ENCODE assay signal across 29 mouse cellular contexts in genomic region chr8:70217441-70217840, GRCm38 (mm10). TPM values are rescaled to one million over a fixed set of nuclear protein-coding genes. Genes with fewer than 3 reads are reported as not detected.
DNase-seq lines count a peak whose midpoint lies in the region; ATAC-seq and TF ChIP-seq lines count a peak whose summit lies in the region.
"Had no signal": no experiment of that assay in that cellular context is flagged by ENCODE, and none has a peak within 500 bp of the region (broad histone marks: within the 10 kb centered on the region; RNA-seq: fewer than 3 reads in every experiment).

No protein-coding gene starts in this region.

- no peaks in the 10 kb centered on the region for H3K4me1 ChIP-seq in hindbrain, postnatal 0 days (ENCODE audit: insufficient read depth, low read length)
- H3K4me1 ChIP-seq in hindbrain, embryonic 12.5 days: peaks cover 4% of the 10 kb centered on the region
- H3K4me1 ChIP-seq: lung, embryonic 15.5 days; neural tube, embryonic 12.5 days had no signal

- H3K27me3 ChIP-seq in hindbrain, postnatal 0 days (ENCODE audit: insufficient read depth, low read length): no peaks in the 10 kb centered on the region
- H3K27me3 ChIP-seq in hindbrain, embryonic 12.5 days: peaks cover 6% of the 10 kb centered on the region; the same call in 1 of the 2 replicates
- H3K27me3 ChIP-seq: heart, embryonic 15.5 days; lung, embryonic 15.5 days had no signal

- H3K4me3 ChIP-seq in hindbrain, postnatal 0 days (ENCODE audit: low read length): no peak overlapping the region
- no peak overlapping the region for H3K4me3 ChIP-seq in hindbrain, embryonic 12.5 days
- H3K4me3 ChIP-seq: embryonic facial prominence, embryonic 13.5 days; erythroblast, embryonic 14.5 days; forebrain, embryonic 12.5 days; heart, embryonic 15.5 days; liver, embryonic 15.5 days; lung, embryonic 15.5 days; megakaryocyte, embryonic 14.5 days; midbrain, embryonic 12.5 days; myocyte; neural tube, embryonic 12.5 days had no signal

- no peak overlapping the region for H3K4me2 ChIP-seq in hindbrain, postnatal 0 days (ENCODE audit: low read depth, low read length)
- no peak overlapping the region for H3K4me2 ChIP-seq in hindbrain, embryonic 12.5 days (replicated peaks)
- H3K4me2 ChIP-seq: embryonic facial prominence, embryonic 13.5 days; forebrain, embryonic 12.5 days; heart, embryonic 15.5 days; hindbrain, embryonic 14.5 days; liver, embryonic 15.5 days; lung, embryonic 15.5 days; midbrain, embryonic 12.5 days; neural tube, embryonic 12.5 days had no signal

- no peaks in the 10 kb centered on the region for H3K9me3 ChIP-seq in hindbrain, postnatal 0 days (ENCODE audit: low read length)
- H3K9me3 ChIP-seq in hindbrain, embryonic 12.5 days (replicated peaks): no peaks in the 10 kb centered on the region
- H3K9me3 ChIP-seq: embryonic facial prominence, embryonic 13.5 days; forebrain, embryonic 12.5 days; heart, embryonic 15.5 days; liver, embryonic 15.5 days; lung, embryonic 15.5 days; megakaryocyte, embryonic 14.5 days; midbrain, embryonic 12.5 days; neural tube, embryonic 12.5 days had no signal

- DNase-seq in hindbrain, postnatal 0 days (ENCODE audit: low spot score): no peak
- DNase-seq in kidney, adult 9 months: peak; percentile 95
- no peak for DNase-seq in kidney, postnatal 4 days
- peak; percentile 48 for DNase-seq in adipocyte (ENCODE audit: low spot score)
- peak; percentile 62 to 90 for DNase-seq in kidney, postnatal 36 days
- no peak for DNase-seq in urinary bladder, adult 2 months (ENCODE audit: low spot score)
- DNase-seq: adrenal gland, postnatal 25 days; cerebellum, adult 18-20 months; forebrain, postnatal 0 days; gastrocnemius, postnatal 10 days; heart, postnatal 4 days; lung, postnatal 4 days; right cerebral cortex, adult 18-20 months; spleen, adult 18-20 months; thymus, postnatal 14 days had no signal

- no peak for ATAC-seq in hindbrain, postnatal 0 days
- ATAC-seq in hindbrain, embryonic 12.5 days (ENCODE audit: low FRiP score): no peak
- ATAC-seq: forebrain, postnatal 0 days; inflammation-experienced regulatory T-cells, adult 6 months had no signal

- TF ChIP-seq CTCF in hindbrain, postnatal 0 days (IDR thresholded peaks at IDR 0.05; ENCODE audit: low read depth): no peak

- no peak overlapping the region for H3K9ac ChIP-seq in hindbrain, postnatal 0 days (replicated peaks; ENCODE audit: low read length)
- H3K9ac ChIP-seq in hindbrain, embryonic 12.5 days: no peak overlapping the region
- H3K9ac ChIP-seq: embryonic facial prominence, embryonic 13.5 days; forebrain, embryonic 12.5 days; forebrain, postnatal 0 days; heart, embryonic 15.5 days; hindbrain, embryonic 14.5 days; liver, embryonic 15.5 days; lung, embryonic 15.5 days; midbrain, embryonic 12.5 days; neural tube, embryonic 12.5 days had no signal

- H3K36me3 ChIP-seq in hindbrain, postnatal 0 days (ENCODE audit: insufficient read depth, low read length): peaks cover 13% of the 10 kb centered on the region
- peaks cover 14% of the 10 kb centered on the region for H3K36me3 ChIP-seq in hindbrain, embryonic 12.5 days
- H3K36me3 ChIP-seq: liver, embryonic 15.5 days; lung, embryonic 15.5 days had no signal

- 0 out of 2 replicates have a peak overlapping the region, but pooled peaks have one; percentile 42 for H3K27ac ChIP-seq in hindbrain, postnatal 0 days
- H3K27ac ChIP-seq in hindbrain, embryonic 12.5 days: no peak overlapping the region
- H3K27ac ChIP-seq: embryonic facial prominence, embryonic 13.5 days; forebrain, embryonic 12.5 days; heart, embryonic 15.5 days; hindbrain, embryonic 14.5 days; kidney, postnatal 0 days; liver, embryonic 15.5 days; lung, embryonic 15.5 days; midbrain, embryonic 12.5 days; neural tube, embryonic 12.5 days had no signal

RNA-seq across cellular contexts. Expression of gene Slc25a42, which starts 5.3 kb away (rescaled TPM):
- 12.0 and 17.1 TPM in 2 replicates for total RNA-seq in hindbrain, postnatal 0 days (2014; rRNA removed)
- 8.2 and 8.3 TPM in 2 replicates for polyA plus RNA-seq in hindbrain, postnatal 0 days (2015; fragmentation: Nextera tagmentation; extraction: Ambion mirVana)
- 4.3 and 5.3 TPM in 2 replicates for polyA plus RNA-seq in hindbrain, embryonic 12.5 days (2016; fragmentation: Nextera tagmentation; extraction: Ambion mirVana)
- 15.5 and 17.9 TPM in 2 replicates for polyA plus RNA-seq in urinary bladder, adult 2 months (2012; rRNA removed)

RNA-seq across cellular contexts. Expression of gene Sugp2, which starts 16.6 kb away (rescaled TPM):
- total RNA-seq in hindbrain, postnatal 0 days (2014; rRNA removed): 123 and 128 TPM in 2 replicates
- 56.7 and 61.4 TPM in 2 replicates for polyA plus RNA-seq in hindbrain, postnatal 0 days (2015; fragmentation: Nextera tagmentation; extraction: Ambion mirVana)
- 72.0 and 75.8 TPM in 2 replicates for polyA plus RNA-seq in hindbrain, embryonic 12.5 days (2016; fragmentation: Nextera tagmentation; extraction: Ambion mirVana)
- 45.4 and 56.1 TPM in 2 replicates for polyA plus RNA-seq in urinary bladder, adult 2 months (2012; rRNA removed)

RNA-seq across cellular contexts. Expression of gene Armc6, which starts 16.8 kb away (rescaled TPM):
- total RNA-seq in hindbrain, postnatal 0 days (2014; rRNA removed): 108 TPM in 2 replicates
- 96.4 and 102 TPM in 2 replicates for polyA plus RNA-seq in hindbrain, postnatal 0 days (2015; fragmentation: Nextera tagmentation; extraction: Ambion mirVana)
- 48.4 and 49.2 TPM in 2 replicates for polyA plus RNA-seq in hindbrain, embryonic 12.5 days (2016; fragmentation: Nextera tagmentation; extraction: Ambion mirVana)
- polyA plus RNA-seq in urinary bladder, adult 2 months (2012; rRNA removed): 13.9 and 17.4 TPM in 2 replicates

RNA-seq across cellular contexts. Expression of gene Tmem161a, which starts 45.3 kb away (rescaled TPM):
- total RNA-seq in hindbrain, postnatal 0 days (2014; rRNA removed): 53.7 and 72.4 TPM in 2 replicates
- polyA plus RNA-seq in hindbrain, postnatal 0 days (2015; fragmentation: Nextera tagmentation; extraction: Ambion mirVana): 45.2 and 46.4 TPM in 2 replicates
- 43.9 and 47.9 TPM in 2 replicates for polyA plus RNA-seq in hindbrain, embryonic 12.5 days (2016; fragmentation: Nextera tagmentation; extraction: Ambion mirVana)
- 55.4 and 80.0 TPM in 2 replicates for polyA plus RNA-seq in urinary bladder, adult 2 months (2012; rRNA removed)

Comparison
In these comparisons a context has a peak if more than half of its experiments do, and no peak if none do; other contexts are left out.
1. DNase-seq: peak in kidney, adult 9 months (single experiment), adipocyte (single experiment) and kidney, postnatal 36 days (2 of 2); none in hindbrain, postnatal 0 days (single experiment), kidney, postnatal 4 days (0 of 2) and urinary bladder, adult 2 months (single experiment).